Mouse (Mus musculus) monocyte, adult 59 days (primary cell): ENCODE data around the gene Pou3f4. TPM values are rescaled to one million over a fixed set of nuclear protein-coding genes. Genes with fewer than 3 reads are reported as not detected.

Source experiments
- total RNA-seq, 2 experiments: library from RNA; stranded (reverse); gene quantifications; one replicate each; pipeline ENCODE4 v1.2.4; 2023

Pou3f4 gene
- not detected for total RNA-seq

DNA sequence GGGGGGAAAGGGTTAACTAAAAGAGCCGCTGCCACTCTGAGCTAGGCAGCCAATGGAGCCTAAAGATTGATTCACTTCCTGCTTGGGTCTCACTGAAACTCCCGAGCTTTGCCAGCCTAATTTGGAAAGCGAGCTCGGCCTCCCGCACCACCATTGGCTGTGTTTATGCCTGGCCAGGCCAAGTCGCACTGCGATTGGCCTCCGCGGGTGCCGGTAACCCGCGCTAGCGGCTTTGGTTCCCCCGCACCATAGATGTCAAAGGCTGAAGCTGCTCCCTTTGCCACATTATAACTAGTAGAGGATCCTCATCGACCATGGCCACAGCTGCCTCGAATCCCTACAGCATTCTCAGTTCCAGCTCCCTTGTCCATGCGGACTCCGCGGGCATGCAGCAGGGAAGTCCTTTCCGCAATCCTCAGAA is at the start of gene Pou3f4:
Pou3f4 (plus strand) TSS at position 130 of the 421 bp plus-strand sequence.

